ENCODE assay signal across 14 mouse cellular contexts in genomic region chr7:35117052-35117451, GRCm38 (mm10). TPM values are rescaled to one million over a fixed set of nuclear protein-coding genes. Genes with fewer than 3 reads are reported as not detected.
A peak's percentile ranks its signal among the peaks of the same experiment; 100 is the strongest.
DNase-seq lines count a peak whose midpoint lies in the region; ATAC-seq and TF ChIP-seq lines count a peak whose summit lies in the region.
"Had no signal": no experiment of that assay in that cellular context is flagged by ENCODE, and none has a peak within 500 bp of the region (broad histone marks: within the 10 kb centered on the region; RNA-seq: fewer than 3 reads in every experiment).

No protein-coding gene starts in this region.

- H3K4me2 ChIP-seq in limb, embryonic 14.5 days (replicated peaks; ENCODE audit: low read depth, low read length, severe bottlenecking), result peak overlapping the region; percentile 86

- TF ChIP-seq POLR2A in limb, embryonic 14.5 days (IDR thresholded peaks at IDR 0.05; ENCODE audit: borderline replicate concordance, extremely low read depth, insufficient read depth, insufficient read length), result no peak

- 19% methylated on average over 5 of the region's 5 CpGs for WGBS in heart, embryonic 10.5 days
- 34% methylated on average over 5 of the region's 5 CpGs for WGBS in limb, embryonic 14.5 days

- H3K27me3 ChIP-seq in heart, embryonic 10.5 days (ENCODE audit: insufficient read depth, poor library complexity, severe bottlenecking), result peaks cover 73% of the 10 kb centered on the region
- peaks cover 41% of the 10 kb centered on the region for H3K27me3 ChIP-seq in limb, embryonic 14.5 days (ENCODE audit: control insufficient read depth, insufficient read depth, low read length)

- H3K9ac ChIP-seq in limb, embryonic 14.5 days (ENCODE audit: low read depth, low read length, severe bottlenecking), result no peak overlapping the region

- H3K9me3 ChIP-seq in heart, embryonic 10.5 days, result no peaks in the 10 kb centered on the region
- no peaks in the 10 kb centered on the region for H3K9me3 ChIP-seq in limb, embryonic 14.5 days (ENCODE audit: control insufficient read depth, low read length)

- no peaks in the 10 kb centered on the region for H3K36me3 ChIP-seq in heart, embryonic 10.5 days
- no peaks in the 10 kb centered on the region for H3K36me3 ChIP-seq in limb, embryonic 14.5 days (ENCODE audit: control insufficient read depth, insufficient read depth, low read length)

- DNase-seq in heart, embryonic 10.5 days (ENCODE audit: low spot score), result no peak
- DNase-seq in heart, postnatal 10 days, result no peak
- peak; percentile 30 for DNase-seq in R1 (ENCODE audit: low read depth, low spot score)
- no peak for DNase-seq in limb, embryonic 14.5 days (ENCODE audit: low spot score)
- DNase-seq in lung, postnatal 36 days, result peak; percentile 74
- DNase-seq in cerebellum, postnatal 10 days, result no peak
- DNase-seq in adrenal gland, postnatal 25 days, result no peak
- no peak for DNase-seq in kidney, adult 11 months
- DNase-seq: cerebellum, adult 2 months; gastrocnemius, postnatal 36 days; heart, postnatal 4 days; midbrain, embryonic 14.5 days; thymus, adult 18-20 months had no signal

- no peak for ATAC-seq in limb, embryonic 14.5 days (ENCODE audit: low FRiP score, low read depth)
- ATAC-seq: forebrain, embryonic 14.5 days had no signal

- intact Hi-C loops in heart, postnatal 10 days (cut with DNase I), result no loop called here

- H3K4me3 ChIP-seq in heart, embryonic 10.5 days, result 0 out of 2 replicates have a peak overlapping the region, but pooled peaks have one; percentile 70
- peak overlapping the region; percentile 58; the same call in 1 of the 2 replicates for H3K4me3 ChIP-seq in limb, embryonic 14.5 days (replicated peaks; ENCODE audit: low read length)

- H3K4me1 ChIP-seq in heart, embryonic 10.5 days, result peaks cover 49% of the 10 kb centered on the region
- peaks cover 7% of the 10 kb centered on the region for H3K4me1 ChIP-seq in limb, embryonic 14.5 days (ENCODE audit: control insufficient read depth, insufficient read depth, low read length)

- H3K27ac ChIP-seq in heart, embryonic 10.5 days, result no peak overlapping the region
- no peak overlapping the region for H3K27ac ChIP-seq in limb, embryonic 14.5 days (replicated peaks; ENCODE audit: low read depth, low read length)

RNA-seq across cellular contexts. Expression of gene Cebpa, which starts 2.0 kb away (rescaled TPM):
- 0.14 and 2.7 TPM in 2 replicates for polyA plus RNA-seq in heart, embryonic 10.5 days (2016; fragmentation: Nextera tagmentation; extraction: Ambion mirVana)
- 10 to 100 TPM in 1 of 2 experiments, 1 to 10 TPM in 1; 7.6 to 13.7 TPM for total RNA-seq in heart, postnatal 10 days (2021)
- polyA plus RNA-seq in limb, embryonic 14.5 days (2012; rRNA removed), result 23.6 and 25.4 TPM in 2 replicates
- 13.0 and 14.6 TPM in 2 replicates for polyA plus RNA-seq in limb, embryonic 14.5 days (2014; fragmentation: Nextera tagmentation; extraction: Ambion mirVana)
- 115 and 116 TPM in 2 replicates for total RNA-seq in adrenal gland, postnatal 25 days (2021)

Comparison
In these comparisons a context has a peak if more than half of its experiments do, and no peak if none do; other contexts are left out.
1. DNase-seq: peak in R1 (single experiment) and lung, postnatal 36 days (single experiment); none in heart, embryonic 10.5 days (single experiment), heart, postnatal 10 days (0 of 2), limb, embryonic 14.5 days (single experiment), cerebellum, postnatal 10 days (0 of 2), adrenal gland, postnatal 25 days (single experiment) and kidney, adult 11 months (single experiment).